Mouse (Mus musculus): Measurements from ENCODE around the gene Pdcd4.
"Not testable (repeated sequence)": the region's sequence is repeated elsewhere in the genome, so short reads cannot be mapped to it uniquely, and the experiment has no call there.

The Pdcd4 gene

GRCm38 (mm10) chr19:53945171-53946042 lies 53.4 kb downstream of the Pdcd4 start:
- no peak for DNase-seq (ENCODE audit: low spot score)

- DNase-seq (ENCODE audit: low spot score), result no peak
Observed at GRCm38 (mm10) chr19:53957513-53957912, 65.5 kb downstream of the Pdcd4 start.

- no peak for DNase-seq (ENCODE audit: low spot score)
Observed at GRCm38 (mm10) chr19:53962511-53962910, 70.5 kb downstream of the Pdcd4 start.

- DNase-seq (ENCODE audit: low spot score), result not testable (repeated sequence)
Observed at GRCm38 (mm10) chr19:53964347-53964746, 72.3 kb downstream of the Pdcd4 start.

GRCm38 (mm10) chr19:53964910-53965633 lies 73.0 kb downstream of the Pdcd4 start:
- no peak for DNase-seq (ENCODE audit: low spot score)

- no peak for DNase-seq (ENCODE audit: low spot score)
Observed at GRCm38 (mm10) chr19:53969226-53969625, 77.2 kb downstream of the Pdcd4 start.

- no peak for DNase-seq (ENCODE audit: low spot score)
Observed at GRCm38 (mm10) chr19:53971938-53972337, 79.9 kb downstream of the Pdcd4 start.

GRCm38 (mm10) chr19:53973656-53974055 lies 81.6 kb downstream of the Pdcd4 start:
- no peak for DNase-seq (ENCODE audit: low spot score)
